Mouse (Mus musculus): ENCODE results near the gene Ogdh. TPM values are rescaled to one million over a fixed set of nuclear protein-coding genes. Genes with fewer than 3 reads are reported as not detected.
A peak's percentile ranks its signal among the peaks of the same experiment; 100 is the strongest.

The Ogdh gene
- polyA plus RNA-seq, 1 experiment: 420 TPM

DNA sequence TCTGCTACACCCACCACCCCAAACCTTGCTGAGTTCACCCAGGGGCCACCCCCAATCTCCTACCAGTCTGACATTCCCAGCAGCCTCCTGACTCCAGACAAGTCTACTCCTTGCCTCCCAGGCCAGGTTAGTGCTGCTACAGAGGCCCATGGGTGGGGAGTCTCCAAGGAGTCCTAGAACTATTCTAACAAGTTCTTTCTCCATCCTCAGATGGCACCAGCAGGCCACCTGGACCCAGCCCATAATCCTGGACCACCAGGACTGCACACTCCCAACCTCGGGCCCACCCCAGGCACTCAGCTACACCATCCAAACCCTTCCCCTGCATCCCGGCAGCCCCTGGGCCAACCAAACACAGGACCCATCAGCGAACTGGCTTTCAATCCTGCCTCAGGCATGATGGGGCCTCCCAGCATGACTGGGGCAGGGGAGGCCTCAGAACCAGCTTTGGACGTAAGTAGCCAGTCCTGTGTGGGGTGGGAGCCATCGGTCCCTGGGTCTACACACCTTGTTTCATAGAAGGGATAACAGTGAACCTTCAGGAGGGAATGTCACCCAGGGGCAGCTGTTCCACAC, 112.5 kb downstream of the Ogdh start:
- 76% methylated on average over 5 of the region's 5 CpGs for WGBS
- Histone ChIP-seq H3K27ac (ENCODE audit: insufficient read depth, low read depth, low read length) (peak overlapping the region; percentile 92; the same call in 1 of the 2 replicates), H3K4me3 (ENCODE audit: insufficient read depth, low read depth, low read length) (no peak overlapping the region), H3K4me1 (ENCODE audit: control insufficient read depth, insufficient read depth, low read length) (peaks cover 13% of the 10 kb centered on the region), H3K27me3 (replicated peaks; ENCODE audit: control insufficient read depth, insufficient read depth, low read length) (no peaks in the 10 kb centered on the region), H3K36me3 (ENCODE audit: control insufficient read depth, insufficient read depth, low read length) (no peaks in the 10 kb centered on the region; the same call in 1 of the 2 replicates)
- no peak for DNase-seq
- TF ChIP-seq POLR2A (IDR thresholded peaks at IDR 0.05; ENCODE audit: low read depth, low read length) (no peak), CTCF (conservative IDR thresholded peaks at IDR 0.05; ENCODE audit: insufficient read depth, insufficient read length, low read depth, low read length) (no peak)

DNA sequence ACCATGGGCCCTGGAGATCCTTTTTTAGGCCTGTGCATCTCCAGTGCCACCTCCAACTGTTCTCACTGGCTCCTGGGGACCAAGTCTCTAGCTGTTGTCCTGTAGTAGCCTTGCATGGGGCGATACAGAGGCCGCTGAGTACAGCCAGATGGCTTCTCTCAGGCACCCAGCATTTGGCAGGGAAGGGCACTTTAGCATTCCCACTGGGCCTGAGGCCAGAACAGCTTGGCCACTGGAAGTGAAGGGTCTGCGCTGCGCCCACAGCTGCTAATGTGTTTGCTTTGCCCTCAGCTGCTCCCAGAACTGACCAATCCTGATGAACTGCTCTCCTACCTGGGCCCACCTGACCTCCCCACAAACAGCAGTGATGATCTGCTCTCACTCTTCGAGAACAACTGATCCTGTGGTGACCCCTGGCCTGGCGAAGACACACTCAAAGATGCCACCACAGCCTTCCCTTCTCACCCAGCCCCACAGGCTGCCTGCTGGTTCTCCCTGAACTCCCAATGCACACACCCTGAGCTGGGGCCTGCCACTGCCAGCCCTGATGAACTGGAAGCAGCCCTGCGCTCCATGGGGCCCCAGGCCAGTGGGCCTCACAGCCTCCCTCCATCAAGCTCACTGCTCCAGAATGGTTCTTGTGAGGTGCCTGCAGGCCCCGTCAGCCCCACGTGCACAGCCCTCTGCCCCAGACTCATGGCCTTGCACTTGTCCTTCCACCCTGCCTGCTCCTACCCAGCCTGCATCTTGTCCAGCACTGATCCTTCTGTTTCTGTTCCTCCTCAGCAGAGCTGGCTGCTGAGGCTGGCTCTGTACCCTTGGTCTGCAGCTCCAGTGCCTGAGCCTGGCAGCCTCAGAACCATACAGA, 113.5 kb downstream of the Ogdh start:
- H3K27me3 ChIP-seq (replicated peaks; ENCODE audit: control insufficient read depth, insufficient read depth, low read length): no peaks in the 10 kb centered on the region
- no peak overlapping the region for H3K4me3 ChIP-seq (ENCODE audit: insufficient read depth, low read depth, low read length)
- H3K4me1 ChIP-seq (ENCODE audit: control insufficient read depth, insufficient read depth, low read length): peaks cover 13% of the 10 kb centered on the region
- TF ChIP-seq CTCF (conservative IDR thresholded peaks at IDR 0.05; ENCODE audit: insufficient read depth, insufficient read length, low read depth, low read length) (no peak), POLR2A (IDR thresholded peaks at IDR 0.05; ENCODE audit: low read depth, low read length) (no peak)
- DNase-seq: peak; percentile 45
- H3K36me3 ChIP-seq (ENCODE audit: control insufficient read depth, insufficient read depth, low read length): no peaks in the 10 kb centered on the region; the same call in 1 of the 2 replicates
- 58% methylated on average over 9 of the region's 9 CpGs for whole genome bisulfite sequencing
- peak overlapping the region; percentile 92 for H3K27ac ChIP-seq (ENCODE audit: insufficient read depth, low read depth, low read length)

- H3K27ac ChIP-seq (ENCODE audit: insufficient read depth, low read depth, low read length): peak overlapping the region; percentile 92
- H3K4me3 ChIP-seq (ENCODE audit: insufficient read depth, low read depth, low read length): no peak overlapping the region
- WGBS: 55% methylated on average over 4 of the region's 4 CpGs
- peak; percentile 84 for DNase-seq
- no peaks in the 10 kb centered on the region; the same call in 1 of the 2 replicates for H3K36me3 ChIP-seq (ENCODE audit: control insufficient read depth, insufficient read depth, low read length)
- H3K4me1 ChIP-seq (ENCODE audit: control insufficient read depth, insufficient read depth, low read length): peaks cover 13% of the 10 kb centered on the region
- no peak for TF ChIP-seq CTCF (conservative IDR thresholded peaks at IDR 0.05; ENCODE audit: insufficient read depth, insufficient read length, low read depth, low read length)
- no peaks in the 10 kb centered on the region for H3K27me3 ChIP-seq (replicated peaks; ENCODE audit: control insufficient read depth, insufficient read depth, low read length)
Observed at GRCm38 (mm10) chr11:6405591-6406081, 114.2 kb downstream of the Ogdh start.

Other genes with a start within 250 kb of the Ogdh start
- gene Camk2b, start 225.3 kb upstream of the Ogdh start, polyA plus RNA-seq (2012; rRNA removed): 5.1 and 6.2 TPM in 2 replicates
- gene A730071L15Rik, start 91.6 kb upstream of the Ogdh start, polyA plus RNA-seq (2012; rRNA removed): 0.18 and 0.20 TPM in 2 replicates
- 39.6 and 40.8 TPM in 2 replicates for gene Nudcd3, start 91.2 kb upstream of the Ogdh start, polyA plus RNA-seq (2012; rRNA removed)
- 0.06 and 0.11 TPM in 2 replicates for gene Npc1l1, start 61.5 kb upstream of the Ogdh start, polyA plus RNA-seq (2012; rRNA removed)
- 29.1 and 29.3 TPM in 2 replicates for gene Ddx56, start 23.9 kb upstream of the Ogdh start, polyA plus RNA-seq (2012; rRNA removed)
- 220 and 227 TPM in 2 replicates for gene Tmed4, start 16.8 kb upstream of the Ogdh start, polyA plus RNA-seq (2012; rRNA removed)
- 47.7 and 53.7 TPM in 2 replicates for gene Zmiz2, start 97.4 kb downstream of the Ogdh start, polyA plus RNA-seq (2012; rRNA removed)
- 1,045 and 1,237 TPM in 2 replicates for gene Ppia, start 123.8 kb downstream of the Ogdh start, polyA plus RNA-seq (2012; rRNA removed)
- 60.8 and 76.1 TPM in 2 replicates for gene H2afv, start 152.8 kb downstream of the Ogdh start, polyA plus RNA-seq (2012; rRNA removed)
- 5.8 and 7.6 TPM in 2 replicates for gene Purb, start 184.3 kb downstream of the Ogdh start, polyA plus RNA-seq (2012; rRNA removed)
- gene Myo1g, start 229.3 kb downstream of the Ogdh start, polyA plus RNA-seq (2012; rRNA removed): 3.2 and 10.3 TPM in 2 replicates